Mouse (Mus musculus) C2C12 (cell line): ENCODE data around the gene Polg2. TPM values are rescaled to one million over a fixed set of nuclear protein-coding genes. Genes with fewer than 3 reads are reported as not detected.

Experiments
- H3K27me3 ChIP-seq: one replicate; pipeline ENCODE4 v1.6.1; 2011; ENCODE audit not compliant: control insufficient read depth, insufficient read depth, insufficient read length
- H3K36me3 ChIP-seq: one replicate; pipeline ENCODE4 v1.6.1; 2011; ENCODE audit not compliant: control insufficient read depth, insufficient read depth
- H3K4me3 ChIP-seq: one replicate; pipeline ENCODE4 v1.5.1; 2011; ENCODE audit warnings: mild to moderate bottlenecking, control low read depth; ENCODE audit not compliant: poor library complexity, insufficient read depth, severe bottlenecking
- H3K79me2 ChIP-seq: one replicate; pipeline ENCODE4 v1.6.1; 2011; ENCODE audit not compliant: control insufficient read depth, insufficient read depth
- H3K79me3 ChIP-seq: one replicate; pipeline ENCODE4 v1.6.1; 2011; ENCODE audit warnings: low read depth, control low read depth
- H3ac ChIP-seq: one replicate; pipeline ENCODE3; 2011; ENCODE audit warnings: low read depth; ENCODE audit not compliant: control insufficient read depth, insufficient read length
- CEBPB ChIP-seq: IDR thresholded peaks from one replicate; pipeline ENCODE4 v1.6.1; 2011; ENCODE audit warnings: low read depth, mild to moderate bottlenecking, control low read depth, moderate library complexity
- CTCF ChIP-seq: IDR thresholded peaks from one replicate; pipeline ENCODE4 v1.5.1; 2011; ENCODE audit not compliant: control insufficient read depth, insufficient read depth, insufficient read length
- FOSL1 ChIP-seq: IDR thresholded peaks from one replicate; pipeline ENCODE4 v1.8.0; 2011; ENCODE audit warnings: mild to moderate bottlenecking, low read length; ENCODE audit not compliant: poor library complexity, insufficient read depth, severe bottlenecking
- MAX ChIP-seq: IDR thresholded peaks from one replicate; pipeline ENCODE4 v1.6.1; 2011; ENCODE audit warnings: mild to moderate bottlenecking, control low read depth
- MYOD1 ChIP-seq: IDR thresholded peaks from one replicate; pipeline ENCODE4 v1.6.1; 2011; ENCODE audit warnings: low read depth; ENCODE audit not compliant: control insufficient read depth, insufficient read length
- MYOG ChIP-seq: IDR thresholded peaks from one replicate; pipeline ENCODE4 v1.6.1; 2011; ENCODE audit not compliant: control insufficient read depth, insufficient read length; ENCODE audit errors: extremely low read depth
- USF1 ChIP-seq: IDR thresholded peaks from one replicate; pipeline ENCODE4 v1.6.1; 2011; ENCODE audit warnings: low read depth, mild to moderate bottlenecking, control low read depth, moderate library complexity
- polyA plus RNA-seq: library from polyadenylated mRNA; unstranded; fragments of >200 nt; fragmentation: generic; extraction: Trizol; gene quantifications from one replicate; pipeline ENCODE4 v1.2.1, GENCODE M21; 2012; ENCODE audit warnings: missing spikeins

The Polg2 gene
- polyA plus RNA-seq, 1 experiment: 6.9 TPM

GRCm38 (mm10) chr11:106817156-106817555, 37.8 kb upstream of the Polg2 start:
- Histone ChIP-seq H3K36me3 (peaks cover 92% of the 10 kb centered on the region), H3K27me3 (no peaks in the 10 kb centered on the region), H3ac (no peak overlapping the region), H3K4me3 (no peak overlapping the region), H3K79me2 (no peaks in the 10 kb centered on the region), H3K79me3 (no peaks in the 10 kb centered on the region)
- TF ChIP-seq CTCF: no peak
- TF ChIP-seq FOSL1: no peak
- TF ChIP-seq MYOG: no peak
- no peak for TF ChIP-seq USF1
- no peak for TF ChIP-seq CEBPB
- no peak for TF ChIP-seq MAX
- TF ChIP-seq MYOD1: no peak

GRCm38 (mm10) chr11:106816316-106816715, 37.0 kb upstream of the Polg2 start:
- H3K36me3 ChIP-seq: peaks cover 87% of the 10 kb centered on the region
- no peaks in the 10 kb centered on the region for H3K27me3 ChIP-seq
- no peak overlapping the region for H3K4me3 ChIP-seq
- H3K79me3 ChIP-seq: no peaks in the 10 kb centered on the region
- TF ChIP-seq MYOD1 (no peak), CEBPB (no peak), USF1 (no peak), MYOG (no peak), MAX (no peak), CTCF (no peak), FOSL1 (no peak)
- H3K79me2 ChIP-seq: no peaks in the 10 kb centered on the region
- H3ac ChIP-seq: no peak overlapping the region

- TF ChIP-seq MYOG (no peak), CEBPB (no peak), USF1 (no peak), CTCF (no peak), MYOD1 (no peak), MAX (no peak), FOSL1 (no peak)
- Histone ChIP-seq H3K79me3 (no peaks in the 10 kb centered on the region), H3K36me3 (peaks cover 87% of the 10 kb centered on the region), H3K4me3 (no peak overlapping the region), H3K27me3 (no peaks in the 10 kb centered on the region), H3ac (no peak overlapping the region), H3K79me2 (no peaks in the 10 kb centered on the region)
Measured at GRCm38 (mm10) chr11:106815761-106816160, 36.4 kb upstream of the Polg2 start.

GRCm38 (mm10) chr11:106815331-106815730, 36.0 kb upstream of the Polg2 start:
- Histone ChIP-seq H3K79me3 (no peaks in the 10 kb centered on the region), H3K4me3 (no peak overlapping the region), H3K79me2 (no peaks in the 10 kb centered on the region), H3K27me3 (no peaks in the 10 kb centered on the region), H3K36me3 (peaks cover 86% of the 10 kb centered on the region), H3ac (no peak overlapping the region)
- TF ChIP-seq CTCF (no peak), MAX (no peak), FOSL1 (no peak), CEBPB (no peak), MYOD1 (no peak), MYOG (no peak), USF1 (no peak)

- H3K79me3 ChIP-seq: no peaks in the 10 kb centered on the region
- H3K27me3 ChIP-seq: no peaks in the 10 kb centered on the region
- no peak overlapping the region for H3ac ChIP-seq
- H3K4me3 ChIP-seq: no peak overlapping the region
- no peaks in the 10 kb centered on the region for H3K79me2 ChIP-seq
- TF ChIP-seq FOSL1: no peak
- no peak for TF ChIP-seq MAX
- no peak for TF ChIP-seq CTCF
- TF ChIP-seq MYOD1: no peak
- TF ChIP-seq CEBPB: no peak
- peaks cover 86% of the 10 kb centered on the region for H3K36me3 ChIP-seq
Measured at GRCm38 (mm10) chr11:106814601-106815320, 35.4 kb upstream of the Polg2 start.
